Mouse (Mus musculus) CH12.LX (cell line): Measurements from ENCODE around the gene Gbgt1. TPM values are rescaled to one million over a fixed set of nuclear protein-coding genes. Genes with fewer than 3 reads are reported as not detected.

Experiments
- DNase-seq: peaks from one replicate; pipeline ENCODE4 v3.0.0-alpha.2; 2013; ENCODE audit errors: extremely low read depth
- H3K27ac ChIP-seq: 2 replicates; pipeline ENCODE4 v1.5.1; 2012; ENCODE audit warnings: low read depth, mild to moderate bottlenecking, control low read depth, moderate library complexity; ENCODE audit not compliant: insufficient read depth
- H3K27me3 ChIP-seq: replicated peaks from 2 replicates; pipeline ENCODE3; 2012; ENCODE audit warnings: inconsistent platforms
- H3K36me3 ChIP-seq, 2 experiments: replicated peaks in 1 of 2; 2 replicates each; pipeline versions ENCODE3 to v1.6.1; 2012; ENCODE audit warnings: inconsistent platforms in 1 of 2, low read length in 1 of 2, mild to moderate bottlenecking in 1 of 2, mixed read lengths in 1 of 2, moderate library complexity in 1 of 2; ENCODE audit not compliant: control insufficient read depth in 1 of 2, insufficient read depth in 1 of 2
- H3K4me1 ChIP-seq, 2 experiments: 2 replicates each; pipeline ENCODE4 v1.6.1; 2012; ENCODE audit warnings: inconsistent platforms in 1 of 2, moderate library complexity in 1 of 2; ENCODE audit not compliant: insufficient read depth in 2 of 2, control insufficient read depth in 1 of 2
- H3K4me2 ChIP-seq: 2 replicates; pipeline ENCODE4 v1.6.1; 2012; ENCODE audit warnings: low read depth, mild to moderate bottlenecking, control low read depth; ENCODE audit not compliant: poor library complexity, insufficient read depth, severe bottlenecking
- H3K4me3 ChIP-seq, 3 experiments: fragments of 150-350 bp in 1 of 3; sonication (generic) in 1 of 3; replicated peaks in 1 of 3; 2 replicates each; pipeline versions ENCODE3 to v1.5.1; 2011 to 2012; ENCODE audit warnings: low read depth in 2 of 3, low read length in 2 of 3, mild to moderate bottlenecking in 2 of 3, moderate library complexity in 2 of 3, control low read depth in 1 of 3, improper control_type of control experiment in 1 of 3, inconsistent platforms in 1 of 3, mixed read lengths in 1 of 3; ENCODE audit not compliant: poor library complexity in 1 of 3
- H3K79me2 ChIP-seq: replicated peaks from 2 replicates; pipeline ENCODE4 v1.6.1; 2012; ENCODE audit warnings: mild to moderate bottlenecking, moderate library complexity; ENCODE audit not compliant: control insufficient read depth, poor library complexity, insufficient read depth, severe bottlenecking; ENCODE audit errors: extremely low read depth
- H3K9ac ChIP-seq: 2 replicates; pipeline ENCODE4 v1.6.1; 2012; ENCODE audit warnings: low read depth, mild to moderate bottlenecking, control low read depth, moderate library complexity; ENCODE audit not compliant: insufficient read depth
- H3K9me3 ChIP-seq: replicated peaks from 2 replicates; pipeline ENCODE3; 2012; ENCODE audit warnings: low read length, inconsistent platforms, mixed read lengths
- ELF1 ChIP-seq: IDR thresholded peaks from 2 replicates; pipeline ENCODE4 v1.6.1; 2014; ENCODE audit warnings: low read depth, mild to moderate bottlenecking, inconsistent platforms, low read length, improper control_type of control experiment
- GABPA ChIP-seq: IDR thresholded peaks from 2 replicates; pipeline ENCODE4 v1.6.1; 2012; ENCODE audit warnings: low read depth, low read length, improper control_type of control experiment, inconsistent platforms; ENCODE audit not compliant: insufficient replicate concordance
- IRF4 ChIP-seq: IDR thresholded peaks from 2 replicates; pipeline ENCODE4 v1.6.1; 2014; ENCODE audit warnings: low read depth, mild to moderate bottlenecking, inconsistent platforms, low read length, improper control_type of control experiment
- JUND ChIP-seq: conservative IDR thresholded peaks from 2 replicates; pipeline ENCODE4 v1.6.1; 2011; ENCODE audit warnings: low read depth, low read length, improper control_type of control experiment
- MAX ChIP-seq: IDR thresholded peaks from 2 replicates; pipeline ENCODE4 v1.6.1; 2011; ENCODE audit warnings: low read length, improper control_type of control experiment
- MAZ ChIP-seq: IDR thresholded peaks from 2 replicates; pipeline ENCODE4 v1.6.1; 2012; ENCODE audit warnings: low read depth, mild to moderate bottlenecking, inconsistent platforms, low read length, improper control_type of control experiment, moderate library complexity
- MYC ChIP-seq: IDR thresholded peaks from 2 replicates; pipeline ENCODE4 v1.6.1; 2011; ENCODE audit warnings: low read depth, mild to moderate bottlenecking, improper control_type of control experiment, low read length
- PAX5 ChIP-seq: IDR thresholded peaks from 2 replicates; pipeline ENCODE4 v1.6.1; 2012; ENCODE audit warnings: low read length, inconsistent platforms, mixed read lengths
- POLR2AphosphoS2 ChIP-seq: IDR thresholded peaks from 2 replicates; pipeline ENCODE4 v1.6.1; 2011; ENCODE audit warnings: low read depth, low read length, improper control_type of control experiment
- RAD21 ChIP-seq: IDR thresholded peaks from 2 replicates; pipeline ENCODE4 v1.6.1; 2011; ENCODE audit warnings: low read depth, mild to moderate bottlenecking, low read length, improper control_type of control experiment, moderate library complexity
- SIN3A ChIP-seq: IDR thresholded peaks from 2 replicates; pipeline ENCODE4 v1.6.1; 2012; ENCODE audit warnings: low read length, improper control_type of control experiment, inconsistent platforms
- TCF12 ChIP-seq: IDR thresholded peaks from 2 replicates; pipeline ENCODE4 v1.6.1; 2014; ENCODE audit warnings: low read depth, mild to moderate bottlenecking, inconsistent platforms, low read length, improper control_type of control experiment
- ZNF384 ChIP-seq: IDR thresholded peaks from 2 replicates; pipeline ENCODE4 v1.6.1; 2012; ENCODE audit warnings: low read depth, low read length, improper control_type of control experiment, inconsistent platforms
- dilution Hi-C: fragments of 300-500 bp; cut with MboI; formaldehyde crosslinking; loops from 2 replicates; pipeline ENCODE4 v1.14.3; 2020; ENCODE audit warnings: low sequenced_read_pairs; ENCODE audit not compliant: extremely low pct_unique_long_range_greater_than_20kb, extremely low pct_ligation_motif_present
- in situ Hi-C: fragments of 300-500 bp; cut with MboI; formaldehyde crosslinking; loops from 3 replicates; pipeline ENCODE4 v1.14.3; 2019; ENCODE audit warnings: low sequenced_read_pairs, low pct_ligation_motif_present, low pct_unique_long_range_greater_than_20kb, mixed read lengths
- polyA plus RNA-seq: library from polyadenylated mRNA; unstranded; fragments of >175 nt; gene quantifications from 2 replicates; pipeline ENCODE4 v1.2.1, GENCODE M21; 2012; ENCODE audit warnings: low read depth; ENCODE audit not compliant: insufficient read length
- total RNA-seq, 2 experiments: library from RNA; depleted of rRNA; stranded (reverse); fragments of 300-350 nt in 1 of 2; fragments of >200 nt in 1 of 2; gene quantifications; 2 replicates each; pipeline ENCODE4 v1.2.3; 2012 to 2014

Gbgt1 gene
- total and polyA plus RNA-seq, 3 experiments: not detected

DNA sequence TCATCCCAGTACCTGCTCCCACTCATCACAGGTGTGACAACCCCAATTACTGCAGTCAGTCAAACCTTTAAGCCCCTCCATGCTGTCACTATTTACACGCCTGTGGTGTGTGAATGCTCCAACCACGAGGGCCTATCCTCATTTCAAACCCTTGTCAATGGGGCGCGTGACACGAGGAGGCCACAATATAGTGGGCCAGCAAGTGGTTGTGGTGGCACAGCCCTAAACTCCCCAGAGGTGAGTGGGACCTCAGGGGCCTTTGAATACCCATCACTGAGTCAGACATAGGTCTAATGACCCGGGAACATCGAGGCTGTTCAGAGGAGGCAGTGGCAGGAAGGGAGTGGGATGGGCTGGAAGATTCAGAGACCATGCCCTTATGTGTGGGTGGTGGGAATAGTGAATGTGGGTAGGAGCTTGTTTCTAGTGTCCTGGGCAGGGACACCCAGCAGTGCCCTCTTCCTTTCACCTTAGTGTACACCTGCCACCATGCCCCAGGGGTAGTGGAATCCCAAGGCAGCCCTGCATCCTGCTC lies 37.3 kb downstream of the Gbgt1 start:
- Histone ChIP-seq H3K79me2 (no peaks in the 10 kb centered on the region), H3K4me2 (peak overlapping the region; percentile 67), H3K4me1 (peaks cover 43 to 88% of the 10 kb centered on the region in 2 experiments), H3K4me3 (peak overlapping the region; percentile 32 to 70 (median 55)), H3K9me3 (no peaks in the 10 kb centered on the region), H3K27ac (no peak overlapping the region), H3K9ac (no peak overlapping the region), H3K27me3 (peaks cover 4% of the 10 kb centered on the region), H3K36me3 (no peaks in the 10 kb centered on the region)
- TF ChIP-seq GABPA (no peak), RAD21 (no peak)
- no peak for DNase-seq
- in situ Hi-C loops (no loop called here), dilution Hi-C loops (no loop called here)

DNA sequence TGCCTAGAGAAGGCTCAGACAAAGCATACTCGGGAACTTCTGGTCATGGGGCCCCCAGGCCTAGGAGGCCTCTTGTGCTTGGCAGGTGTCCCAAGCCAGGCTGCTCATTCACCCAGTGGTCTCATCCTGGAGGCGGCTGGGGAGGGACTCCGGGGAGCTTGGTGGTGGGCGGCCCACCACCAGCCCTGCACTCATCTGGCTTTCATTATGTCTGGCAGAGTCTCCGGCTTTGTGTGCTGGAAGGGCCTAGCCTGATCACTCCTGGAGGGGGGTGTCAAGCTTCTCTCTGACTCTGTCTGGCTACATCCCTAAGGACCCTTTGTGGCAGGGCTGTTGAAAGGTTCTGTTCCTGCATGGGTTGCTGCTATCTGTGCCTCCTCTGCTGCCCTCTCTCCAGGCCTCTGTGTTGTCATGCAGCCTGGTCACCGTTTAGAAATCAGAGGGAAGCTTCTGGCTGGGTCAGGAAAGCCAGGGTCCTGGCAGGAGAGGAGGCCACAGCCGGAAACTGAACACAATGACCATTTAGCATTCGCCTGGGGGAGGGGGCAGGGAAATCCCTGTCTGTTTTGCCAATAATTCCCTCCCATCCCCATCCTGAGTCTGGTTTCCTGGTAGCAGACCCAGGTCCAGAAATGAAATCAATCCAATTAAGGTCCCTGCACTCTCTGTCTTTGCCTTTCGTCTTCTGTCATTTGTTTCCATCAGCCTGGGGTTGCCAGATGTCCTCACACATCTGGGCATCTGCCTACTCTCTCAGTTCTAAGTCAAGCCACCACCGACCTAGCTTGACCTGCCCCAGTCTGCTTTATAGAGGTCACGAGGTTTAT lies 38.0 kb downstream of the Gbgt1 start:
- H3K36me3 ChIP-seq: no peaks in the 10 kb centered on the region
- peak overlapping the region in 1 of 3 experiments; percentile 3 for H3K4me3 ChIP-seq
- DNase-seq: no peak
- no peak for TF ChIP-seq ZNF384
- H3K9me3 ChIP-seq: no peaks in the 10 kb centered on the region
- dilution Hi-C loops: no loop called here
- peaks cover 50 to 89% of the 10 kb centered on the region in 2 experiments for H3K4me1 ChIP-seq
- no peaks in the 10 kb centered on the region for H3K79me2 ChIP-seq
- peaks cover 4% of the 10 kb centered on the region for H3K27me3 ChIP-seq
- H3K4me2 ChIP-seq: no peak overlapping the region
- H3K9ac ChIP-seq: no peak overlapping the region
- in situ Hi-C loops: no loop called here
- H3K27ac ChIP-seq: no peak overlapping the region

- no peaks in the 10 kb centered on the region for H3K9me3 ChIP-seq
- H3K4me3 ChIP-seq: no peak overlapping the region
- TF ChIP-seq ZNF384 (no peak), MAZ (no peak), SIN3A (no peak), PAX5 (no peak), TCF12 (no peak), JUND (no peak), POLR2AphosphoS2 (no peak), MAX (no peak), IRF4 (no peak), MYC (no peak), ELF1 (no peak)
- dilution Hi-C loops: no loop called here
- no peaks in the 10 kb centered on the region for H3K79me2 ChIP-seq
- H3K9ac ChIP-seq: no peak overlapping the region
- H3K4me1 ChIP-seq: peaks cover 55 to 89% of the 10 kb centered on the region in 2 experiments
- in situ Hi-C loops: no loop called here
- peaks cover 4% of the 10 kb centered on the region for H3K27me3 ChIP-seq
- H3K27ac ChIP-seq: no peak overlapping the region
- H3K36me3 ChIP-seq: no peaks in the 10 kb centered on the region
- H3K4me2 ChIP-seq: no peak overlapping the region
- no peak for DNase-seq
Observed at GRCm38 (mm10) chr2:28535263-28535540, 38.5 kb downstream of the Gbgt1 start.
